Mouse (Mus musculus): ENCODE results near the gene Pllp.

Gene Pllp

GRCm38 (mm10) chr8:94695994-94696384, at the start of gene Pllp:
Gene Pllp (minus strand): TSS chr8:94696278.
- peak; percentile 83 for DNase-seq (ENCODE audit: low read depth, low spot score)

- DNase-seq (ENCODE audit: low read depth, low spot score) = no peak
These were observed 49.6 kb upstream of the Pllp start, which contains the start of gene Ccl22 for GRCm38 (mm10) chr8:94745476-94746184. Gene Ccl22 (plus strand): TSS chr8:94745590.

GRCm38 (mm10) chr8:94744972-94745371, 48.9 kb upstream of the Pllp start:
- DNase-seq (ENCODE audit: low read depth, low spot score) = no peak

- no peak for DNase-seq (ENCODE audit: low read depth, low spot score)
These were observed 48.4 kb upstream of the Pllp start for GRCm38 (mm10) chr8:94744484-94744883.

- DNase-seq (ENCODE audit: low read depth, low spot score) = no peak
These were observed 45.6 kb upstream of the Pllp start for GRCm38 (mm10) chr8:94741726-94742125.

GRCm38 (mm10) chr8:94740591-94740990, 44.5 kb upstream of the Pllp start:
- no peak for DNase-seq (ENCODE audit: low read depth, low spot score)

GRCm38 (mm10) chr8:94739829-94740228, 43.8 kb upstream of the Pllp start:
- DNase-seq (ENCODE audit: low read depth, low spot score) = peak; percentile 66

GRCm38 (mm10) chr8:94735426-94736094, 39.5 kb upstream of the Pllp start:
- DNase-seq (ENCODE audit: low read depth, low spot score) = no peak

- DNase-seq (ENCODE audit: low read depth, low spot score) = no peak
These were observed 38.8 kb upstream of the Pllp start for GRCm38 (mm10) chr8:94734735-94735350.

- DNase-seq (ENCODE audit: low read depth, low spot score) = peak; percentile 26
These were observed 37.9 kb upstream of the Pllp start for GRCm38 (mm10) chr8:94733821-94734465.

- DNase-seq (ENCODE audit: low read depth, low spot score) = no peak
These were observed 33.2 kb upstream of the Pllp start for GRCm38 (mm10) chr8:94729301-94729700.

GRCm38 (mm10) chr8:94725998-94726397, 29.9 kb upstream of the Pllp start:
- no peak for DNase-seq (ENCODE audit: low read depth, low spot score)

- no peak for DNase-seq (ENCODE audit: low read depth, low spot score)
These were observed 20.8 kb upstream of the Pllp start for GRCm38 (mm10) chr8:94716841-94717240.

- DNase-seq (ENCODE audit: low read depth, low spot score) = no peak
These were observed 19.8 kb upstream of the Pllp start for GRCm38 (mm10) chr8:94715871-94716270.

GRCm38 (mm10) chr8:94714556-94714955, 18.5 kb upstream of the Pllp start:
- no peak for DNase-seq (ENCODE audit: low read depth, low spot score)

GRCm38 (mm10) chr8:94711160-94711718, 15.2 kb upstream of the Pllp start:
- DNase-seq (ENCODE audit: low read depth, low spot score) = no peak

- DNase-seq (ENCODE audit: low read depth, low spot score) = no peak
These were observed 14.3 kb upstream of the Pllp start for GRCm38 (mm10) chr8:94710336-94710735.

GRCm38 (mm10) chr8:94706732-94707395, 10.8 kb upstream of the Pllp start:
- DNase-seq (ENCODE audit: low read depth, low spot score) = no peak

GRCm38 (mm10) chr8:94705581-94706245, 9.6 kb upstream of the Pllp start:
- no peak for DNase-seq (ENCODE audit: low read depth, low spot score)

- DNase-seq (ENCODE audit: low read depth, low spot score) = no peak
These were observed 8.5 kb upstream of the Pllp start for GRCm38 (mm10) chr8:94704669-94704984.

Data from A20 (cell line).